Mouse (Mus musculus) MEL (cell line): ENCODE measurements at regions not wholly inside any gene's neighbourhood (a gene's known extent, or its start where the extent isn't known, plus 50 kb on each side); places are given as distances from the start of the nearest gene placed in this dataset.

Experiments
- DNase-seq: peaks from one replicate; pipeline ENCODE4 v3.0.0; 2011; ENCODE audit warnings: low read depth, low spot score
- H3K27ac ChIP-seq: 2 replicates; pipeline ENCODE4 v1.5.1; 2012; ENCODE audit warnings: low read depth, mild to moderate bottlenecking, control low read depth, low read length, moderate library complexity; ENCODE audit not compliant: control insufficient read depth
- H3K27me3 ChIP-seq, 2 experiments: fragments of 150-350 bp in 1 of 2; sonication (generic) in 1 of 2; 2 replicates each; pipeline ENCODE4 v1.6.1; 2012; ENCODE audit warnings: low read length in 2 of 2, mild to moderate bottlenecking in 2 of 2, improper control_type of control experiment in 1 of 2, moderate library complexity in 1 of 2; ENCODE audit not compliant: insufficient read depth in 2 of 2, control insufficient read depth in 1 of 2
- H3K36me3 ChIP-seq, 2 experiments: 2 replicates each; pipeline ENCODE4 v1.6.1; 2012 to 2014; ENCODE audit warnings: low read length in 2 of 2, improper control_type of control experiment in 1 of 2, inconsistent platforms in 1 of 2, mild to moderate bottlenecking in 1 of 2; ENCODE audit not compliant: insufficient read depth in 2 of 2, control insufficient read depth in 1 of 2
- H3K4me1 ChIP-seq, 2 experiments: fragments of 150-350 bp in 1 of 2; sonication (generic) in 1 of 2; 2 replicates each; pipeline ENCODE4 v1.6.1; 2012; ENCODE audit warnings: low read length in 2 of 2, improper control_type of control experiment in 1 of 2, mild to moderate bottlenecking in 1 of 2; ENCODE audit not compliant: insufficient read depth in 2 of 2, control insufficient read depth in 1 of 2
- H3K4me3 ChIP-seq, 2 experiments: fragments of 150-350 bp in 1 of 2; sonication (generic) in 1 of 2; 2 replicates each; pipeline ENCODE4 v1.5.1; 2012; ENCODE audit warnings: low read depth in 2 of 2, low read length in 2 of 2, mild to moderate bottlenecking in 2 of 2, moderate library complexity in 2 of 2, control low read depth in 1 of 2, improper control_type of control experiment in 1 of 2; ENCODE audit not compliant: control insufficient read depth in 1 of 2, insufficient read depth in 1 of 2
- H3K79me2 ChIP-seq: 2 replicates; pipeline ENCODE4 v1.6.1; 2012; ENCODE audit warnings: mild to moderate bottlenecking, low read length, moderate library complexity; ENCODE audit not compliant: control insufficient read depth, poor library complexity, insufficient read depth
- H3K9ac ChIP-seq: 2 replicates; pipeline ENCODE4 v1.6.1; 2012; ENCODE audit warnings: low read depth, mild to moderate bottlenecking, control low read depth, low read length, moderate library complexity; ENCODE audit not compliant: control insufficient read depth, poor library complexity, severe bottlenecking
- H3K9me3 ChIP-seq: fragments of 150-350 bp; sonication (generic); replicated peaks from 2 replicates; pipeline ENCODE4 v1.6.1; 2012; ENCODE audit warnings: mild to moderate bottlenecking, low read length, improper control_type of control experiment, moderate library complexity; ENCODE audit not compliant: insufficient read depth
- BHLHE40 ChIP-seq: IDR thresholded peaks from 2 replicates; pipeline ENCODE4 v1.6.1; 2012; ENCODE audit warnings: low read depth, mild to moderate bottlenecking, inconsistent platforms, low read length, improper control_type of control experiment, borderline replicate concordance
- CHD1 ChIP-seq: IDR thresholded peaks from 2 replicates; pipeline ENCODE4 v1.6.1; 2012; ENCODE audit warnings: low read depth, mild to moderate bottlenecking, inconsistent platforms, low read length, improper control_type of control experiment
- EP300 ChIP-seq, 2 experiments: IDR thresholded peaks; 2 replicates each; pipeline ENCODE4 v1.6.1; 2011; ENCODE audit warnings: improper control_type of control experiment in 2 of 2, low read length in 2 of 2, low read depth in 1 of 2, mild to moderate bottlenecking in 1 of 2
- ETS1 ChIP-seq: IDR thresholded peaks from 2 replicates; pipeline ENCODE4 v1.6.1; 2012; ENCODE audit warnings: low read depth, mild to moderate bottlenecking, inconsistent platforms, low read length, improper control_type of control experiment, moderate library complexity
- HCFC1 ChIP-seq: IDR thresholded peaks from 2 replicates; pipeline ENCODE4 v1.6.1; 2012; ENCODE audit warnings: low read depth, mild to moderate bottlenecking, inconsistent platforms, low read length, improper control_type of control experiment, moderate library complexity
- KAT2A ChIP-seq: conservative IDR thresholded peaks from 2 replicates; pipeline ENCODE4 v1.6.1; 2012; ENCODE audit warnings: low read depth, low read length, improper control_type of control experiment, inconsistent platforms
- MAFK ChIP-seq: IDR thresholded peaks from 2 replicates; pipeline ENCODE4 v1.6.1; 2011; ENCODE audit warnings: low read depth, mild to moderate bottlenecking, low read length, improper control_type of control experiment, borderline replicate concordance
- MAZ ChIP-seq: IDR thresholded peaks from 2 replicates; pipeline ENCODE4 v1.6.1; 2012; ENCODE audit warnings: low read depth, mild to moderate bottlenecking, inconsistent platforms, low read length, improper control_type of control experiment
- NRF1 ChIP-seq: IDR thresholded peaks from 2 replicates; pipeline ENCODE4 v1.6.1; 2014; ENCODE audit warnings: low read depth, mild to moderate bottlenecking, inconsistent platforms, low read length, improper control_type of control experiment, moderate library complexity; ENCODE audit not compliant: poor library complexity, insufficient read depth, severe bottlenecking
- POLR2AphosphoS2 ChIP-seq: IDR thresholded peaks from 2 replicates; pipeline ENCODE4 v1.6.1; 2011; ENCODE audit warnings: low read length, improper control_type of control experiment
- POLR2AphosphoS5 ChIP-seq: IDR thresholded peaks from 2 replicates; pipeline ENCODE4 v1.6.1; 2012; ENCODE audit warnings: low read depth, borderline replicate concordance, mild to moderate bottlenecking, inconsistent platforms, low read length, moderate library complexity, mixed read lengths
- RCOR1 ChIP-seq: IDR thresholded peaks from 2 replicates; pipeline ENCODE4 v1.6.1; 2012; ENCODE audit warnings: low read depth, mild to moderate bottlenecking, inconsistent platforms, low read length, improper control_type of control experiment
- SIN3A ChIP-seq: IDR thresholded peaks from 2 replicates; pipeline ENCODE4 v1.6.1; 2012; ENCODE audit warnings: low read length, improper control_type of control experiment, inconsistent platforms
- TAL1 ChIP-seq: IDR thresholded peaks from 2 replicates; pipeline ENCODE4 v1.6.1; 2012; ENCODE audit warnings: mild to moderate bottlenecking, inconsistent platforms, low read length, moderate library complexity, mixed read lengths
- TBP ChIP-seq: IDR thresholded peaks from 2 replicates; pipeline ENCODE4 v1.8.0; 2011; ENCODE audit warnings: low read depth, low read length, improper control_type of control experiment
- TCF12 ChIP-seq: IDR thresholded peaks from 2 replicates; pipeline ENCODE4 v1.6.1; 2014; ENCODE audit warnings: low read depth, mild to moderate bottlenecking, inconsistent platforms, low read length, improper control_type of control experiment, moderate library complexity
- UBTF ChIP-seq: IDR thresholded peaks from 2 replicates; pipeline ENCODE4 v1.6.1; 2012; ENCODE audit warnings: low read depth, mild to moderate bottlenecking, inconsistent platforms, low read length, improper control_type of control experiment, moderate library complexity, borderline replicate concordance; ENCODE audit not compliant: insufficient read depth
- USF1 ChIP-seq: IDR thresholded peaks from 2 replicates; pipeline ENCODE4 v1.6.1; 2014; ENCODE audit warnings: low read depth, mild to moderate bottlenecking, inconsistent platforms, low read length, improper control_type of control experiment, moderate library complexity
- ZKSCAN1 ChIP-seq: IDR thresholded peaks from 2 replicates; pipeline ENCODE4 v1.6.1; 2012; ENCODE audit warnings: low read depth, mild to moderate bottlenecking, inconsistent platforms, low read length, improper control_type of control experiment, moderate library complexity
- ZNF384 ChIP-seq: IDR thresholded peaks from 2 replicates; pipeline ENCODE4 v1.6.1; 2012; ENCODE audit warnings: low read depth, mild to moderate bottlenecking, inconsistent platforms, low read length, improper control_type of control experiment

DNA sequence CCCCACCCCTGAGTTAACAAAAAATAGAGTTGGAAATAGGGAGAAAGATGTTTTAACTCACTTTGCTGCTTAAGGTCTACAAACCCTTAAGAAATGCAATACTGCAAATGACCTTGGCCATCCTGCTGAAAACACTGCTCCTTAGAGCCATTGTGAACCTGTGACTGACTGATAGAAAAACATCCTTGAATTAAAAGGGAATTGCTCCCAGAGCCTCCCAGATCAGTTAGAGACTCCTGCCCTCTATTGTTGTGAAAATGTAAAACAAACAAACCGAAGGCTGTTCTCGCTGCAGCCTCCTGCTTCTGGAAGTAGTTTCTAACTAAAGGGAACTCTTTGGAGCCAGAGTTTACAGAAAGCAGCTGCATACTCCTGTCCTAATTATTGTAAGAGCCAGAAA lies 188.9 kb downstream of the Irx2 start:
- Histone ChIP-seq H3K9ac (no peak overlapping the region), H3K27ac (no peak overlapping the region), H3K9me3 (no peaks in the 10 kb centered on the region), H3K36me3 (no peaks in the 10 kb centered on the region), H3K4me1 (no peaks in the 10 kb centered on the region), H3K4me3 (no peak overlapping the region), H3K79me2 (no peaks in the 10 kb centered on the region), H3K27me3 (no peaks in the 10 kb centered on the region)
- DNase-seq = no peak
- TF ChIP-seq MAFK (no peak), ZNF384 (no peak), HCFC1 (no peak), SIN3A (no peak), ETS1 (no peak)

DNA sequence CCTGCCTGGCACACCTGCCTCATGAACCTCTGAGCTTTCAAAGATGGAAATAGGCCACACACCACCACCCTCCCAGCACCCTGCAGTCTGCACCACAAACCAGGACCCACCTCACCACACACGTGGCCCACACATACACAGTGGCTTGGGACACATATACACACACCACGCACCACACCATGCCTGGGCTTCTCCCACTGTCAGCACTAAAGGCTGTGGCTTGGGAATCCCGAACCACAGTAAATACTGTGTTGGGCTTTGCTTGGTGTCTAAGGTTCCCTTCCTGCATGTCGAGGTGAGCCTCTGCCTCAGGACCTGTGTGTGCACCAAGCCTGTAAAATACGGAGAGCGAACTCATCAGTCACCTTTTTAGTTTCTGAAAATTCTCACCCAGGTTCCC lies 189.3 kb downstream of the Irx2 start:
- no peak overlapping the region for H3K9ac ChIP-seq
- no peaks in the 10 kb centered on the region for H3K27me3 ChIP-seq
- no peaks in the 10 kb centered on the region for H3K36me3 ChIP-seq
- no peaks in the 10 kb centered on the region for H3K79me2 ChIP-seq
- TF ChIP-seq NRF1 (no peak), USF1 (no peak), POLR2AphosphoS5 (no peak), MAZ (no peak), CHD1 (no peak), ZKSCAN1 (no peak), TBP (no peak), MAFK (no peak), BHLHE40 (no peak), TAL1 (no peak), RCOR1 (no peak), UBTF (no peak), POLR2AphosphoS2 (no peak), TCF12 (no peak), EP300 (IDR thresholded peaks at IDR 0.05; ENCODE audit: low read depth in 1 of 2, low read length in 2 of 2) (no peak), KAT2A (no peak)
- no peaks in the 10 kb centered on the region for H3K9me3 ChIP-seq
- no peak for DNase-seq
- no peak overlapping the region for H3K27ac ChIP-seq
- H3K4me1 ChIP-seq = no peaks in the 10 kb centered on the region
- no peak overlapping the region for H3K4me3 ChIP-seq
